ENCODE assay signal across 9 mouse cellular contexts in the genomic region with DNA sequence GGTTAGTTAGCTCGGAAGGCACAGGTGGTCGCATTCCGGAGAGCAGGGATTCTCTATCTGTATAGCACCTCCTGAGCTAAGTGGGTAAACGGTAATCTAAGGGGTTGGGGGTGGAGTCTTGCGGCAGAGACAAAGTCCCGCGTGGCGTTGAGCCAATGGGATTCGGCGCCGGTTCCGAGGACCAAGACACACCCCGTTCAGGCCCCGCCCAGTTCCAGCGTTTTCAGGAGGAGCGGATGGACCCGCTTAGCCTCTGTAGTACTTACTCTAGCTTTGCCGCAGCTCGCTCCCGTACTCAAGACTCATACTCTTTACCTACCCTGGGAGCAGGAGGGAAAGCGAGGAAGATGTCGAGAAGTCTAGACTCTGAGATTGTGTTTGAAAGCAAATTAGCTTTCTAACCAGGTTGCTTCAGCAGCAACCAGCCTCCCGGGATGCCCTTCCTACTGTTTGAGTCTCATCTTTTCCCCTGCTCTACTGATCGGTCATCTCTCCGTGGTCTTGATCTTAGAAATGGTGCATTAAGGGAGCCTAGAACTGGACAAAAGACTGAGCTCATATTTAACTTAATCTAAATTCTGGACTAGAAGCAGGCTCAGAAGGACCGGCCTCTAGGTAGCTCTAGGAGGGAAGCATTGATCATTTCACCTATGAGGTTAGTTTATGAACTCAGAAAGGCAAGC. TPM values are rescaled to one million over a fixed set of nuclear protein-coding genes. Genes with fewer than 3 reads are reported as not detected.
DNase-seq lines count a peak whose midpoint lies in the region; ATAC-seq lines count a peak whose summit lies in the region.
"Had no signal": no experiment of that assay in that cellular context is flagged by ENCODE, and none has a peak within 500 bp of the region (broad histone marks: within the 10 kb centered on the region; RNA-seq: fewer than 3 reads in every experiment).

No protein-coding gene starts in this region.

- ATAC-seq in liver, embryonic 16.5 days (ENCODE audit: low read depth): peak; percentile 83

- peak; percentile 78 for DNase-seq in left cerebral cortex, adult 18-20 months (ENCODE audit: low spot score in 2 of 2)
- no peak for DNase-seq in left cerebral cortex, adult 11 months (ENCODE audit: low spot score)
- DNase-seq in cerebellum, adult 8-10 months: peak; percentile 77
- DNase-seq in frontal cortex, postnatal 10 days (ENCODE audit: low spot score in 2 of 2): peak; percentile 62 to 66
- DNase-seq in kidney, postnatal 10 days: peak; percentile 59
- DNase-seq in retina, postnatal 1 day: peak; percentile 84
- no peak for DNase-seq in gastrocnemius, adult 8-10 months (ENCODE audit: low spot score in 2 of 2)

- no peaks in the 10 kb centered on the region for H3K9me3 ChIP-seq in liver, embryonic 16.5 days (replicated peaks; ENCODE audit: control insufficient read depth, low read length)

- H3K27ac ChIP-seq in liver, embryonic 16.5 days (ENCODE audit: low read length): no peak overlapping the region
- H3K27ac ChIP-seq: macrophage had no signal

- H3K4me3 ChIP-seq in liver, embryonic 16.5 days (ENCODE audit: low read depth, low read length): peak overlapping the region; percentile 9; the same call in 1 of the 2 replicates

- peaks cover 13% of the 10 kb centered on the region for H3K4me1 ChIP-seq in liver, embryonic 16.5 days (ENCODE audit: control insufficient read depth, low read depth, low read length)

- H3K9ac ChIP-seq in liver, embryonic 16.5 days (ENCODE audit: low read depth, low read length): no peak overlapping the region

- 3% methylated on average over 26 of the region's 26 CpGs for WGBS in liver, embryonic 16.5 days (ENCODE audit: insufficient replicate concordance)

- H3K36me3 ChIP-seq in liver, embryonic 16.5 days (ENCODE audit: control insufficient read depth, insufficient read depth): no peaks in the 10 kb centered on the region

- H3K27me3 ChIP-seq in liver, embryonic 16.5 days (ENCODE audit: control insufficient read depth, insufficient read depth, low read depth, low read length): peaks cover 66% of the 10 kb centered on the region

- H3K4me2 ChIP-seq in liver, embryonic 16.5 days (ENCODE audit: low read depth, low read length): peak overlapping the region; percentile 17

RNA-seq across cellular contexts. Expression of gene Rtbdn, which starts 2.2 kb away (rescaled TPM):
- 1 to 10 TPM in 1 of 2 experiments, under 1 TPM in 1; 0.91 to 1.3 TPM for total RNA-seq in left cerebral cortex, adult 18-20 months (2021)
- polyA plus RNA-seq in liver, embryonic 16.5 days (2015; fragmentation: Nextera tagmentation; extraction: Ambion mirVana): 0.20 and 0.44 TPM in 2 replicates
- not detected for total RNA-seq in gastrocnemius, adult 8-10 months (2022)
- polyA plus RNA-seq: macrophage had no signal

RNA-seq across cellular contexts. Expression of gene Mast1, which starts 7.5 kb away (rescaled TPM):
- 10 to 100 TPM; 75.6 to 83.6 TPM for total RNA-seq in left cerebral cortex, adult 18-20 months (2021)
- 0.09 and 0.15 TPM in 2 replicates for polyA plus RNA-seq in liver, embryonic 16.5 days (2015; fragmentation: Nextera tagmentation; extraction: Ambion mirVana)
- under 1 TPM in 1 of 4 experiments, not detected in 3; 0.07 TPM for total RNA-seq in gastrocnemius, adult 8-10 months (2022)

RNA-seq across cellular contexts. Expression of gene Gm49661, which starts 24.6 kb away (rescaled TPM):
- total RNA-seq in left cerebral cortex, adult 18-20 months (2021): not detected
- polyA plus RNA-seq in liver, embryonic 16.5 days (2015; fragmentation: Nextera tagmentation; extraction: Ambion mirVana): 0.45 and 1.4 TPM in 2 replicates
- total RNA-seq in gastrocnemius, adult 8-10 months (2022): 1 to 10 TPM in 1 of 4 experiments, not detected in 3; 1.1 TPM
- polyA plus RNA-seq: macrophage had no signal

RNA-seq across cellular contexts. Expression of gene Prdx2, which starts 24.8 kb away (rescaled TPM):
- total RNA-seq in left cerebral cortex, adult 18-20 months (2021): 100 to 1,000 TPM; 338 to 344 TPM
- 1,724 and 1,773 TPM in 2 replicates for polyA plus RNA-seq in liver, embryonic 16.5 days (2015; fragmentation: Nextera tagmentation; extraction: Ambion mirVana)
- total RNA-seq in gastrocnemius, adult 8-10 months (2022): 100 to 1,000 TPM; 173 to 193 (median 187) TPM

RNA-seq across cellular contexts. Expression of gene Rnaseh2a, which starts 24.9 kb away (rescaled TPM):
- 10 to 100 TPM; 45.8 to 59.8 TPM for total RNA-seq in left cerebral cortex, adult 18-20 months (2021)
- polyA plus RNA-seq in liver, embryonic 16.5 days (2015; fragmentation: Nextera tagmentation; extraction: Ambion mirVana): 91.6 and 98.1 TPM in 2 replicates
- total RNA-seq in gastrocnemius, adult 8-10 months (2022): 10 to 100 TPM; 20.4 to 26.5 (median 23.9) TPM

Comparison
In these comparisons a context has a peak if more than half of its experiments do, and no peak if none do; other contexts are left out.
1. DNase-seq: peak in left cerebral cortex, adult 18-20 months (2 of 2), cerebellum, adult 8-10 months (single experiment), frontal cortex, postnatal 10 days (2 of 2), kidney, postnatal 10 days (single experiment) and retina, postnatal 1 day (single experiment); none in left cerebral cortex, adult 11 months (single experiment) and gastrocnemius, adult 8-10 months (0 of 2).
2. RNA of gene Mast1, which starts 7.5 kb away (total RNA-seq): 75.6 to 83.6 TPM in left cerebral cortex, adult 18-20 months; 0.07 TPM in gastrocnemius, adult 8-10 months; every median in the first group is over 10 times any median in the second.